Mouse (Mus musculus): ENCODE results near the gene Jakmip3. TPM values are rescaled to one million over a fixed set of nuclear protein-coding genes. Genes with fewer than 3 reads are reported as not detected.

Jakmip3 gene
- total and polyA plus RNA-seq, 3 experiments: not detected

GRCm38 (mm10) chr7:138923756-138924425 lies 16.6 kb upstream of the Jakmip3 start:
- H3K9ac ChIP-seq (ENCODE audit: control insufficient read depth, low read depth, low read length, poor library complexity, severe bottlenecking): no peak overlapping the region
- TF ChIP-seq ZC3H11A (IDR thresholded peaks at IDR 0.05; ENCODE audit: low read depth, low read length): peak; percentile 43
- peak; percentile 77 for TF ChIP-seq SMC3 (IDR thresholded peaks at IDR 0.05; ENCODE audit: low read depth, low read length)
- TF ChIP-seq POLR2A (IDR thresholded peaks at IDR 0.05; ENCODE audit: control insufficient read depth in 1 of 2, insufficient read depth in 1 of 2, low read depth in 1 of 2, low read length in 2 of 2, poor library complexity in 1 of 2): no peak
- no peak for TF ChIP-seq POLR2AphosphoS2 (IDR thresholded peaks at IDR 0.05; ENCODE audit: low read length)
- TF ChIP-seq KAT2A (conservative IDR thresholded peaks at IDR 0.05; ENCODE audit: low read depth, low read length): no peak
- peak; percentile 31 to 65 (median 44); a peak in 5 of 6 replicates for TF ChIP-seq CTCF (IDR thresholded peaks at IDR 0.05 in 2 of 3, conservative IDR thresholded peaks at IDR 0.05 in 1 of 3; ENCODE audit: control insufficient read depth in 1 of 3, insufficient read depth in 1 of 3, low read depth in 2 of 3, low read length in 3 of 3, poor library complexity in 1 of 3, severe bottlenecking in 1 of 3)
- peak; percentile 58 for TF ChIP-seq RAD21 (IDR thresholded peaks at IDR 0.05; ENCODE audit: low read depth, low read length)
- no peak for TF ChIP-seq MXI1 (IDR thresholded peaks at IDR 0.05; ENCODE audit: low read depth, low read length)
- no peak for TF ChIP-seq MEF2A (IDR thresholded peaks at IDR 0.05; ENCODE audit: extremely low read depth, insufficient replicate concordance, low read depth, low read length, poor library complexity, severe bottlenecking)
- H3K9me3 ChIP-seq (replicated peaks; ENCODE audit: insufficient read depth, low read length): no peaks in the 10 kb centered on the region
- no peak overlapping the region for H3K27ac ChIP-seq (ENCODE audit: control insufficient read depth, low read depth, low read length)
- H3K36me3 ChIP-seq (ENCODE audit: control insufficient read depth in 1 of 2, insufficient read depth in 2 of 2, low read length in 2 of 2): no peaks in the 10 kb centered on the region
- H3K4me1 ChIP-seq (ENCODE audit: control insufficient read depth in 1 of 2, insufficient read depth in 2 of 2, low read length in 2 of 2): 0 out of 4 replicates have a peak, but pooled peaks cover 0 to 3% of the 10 kb centered on the region in 2 experiments
- no peak overlapping the region for H3K4me3 ChIP-seq (ENCODE audit: control insufficient read depth in 1 of 2, insufficient read depth in 1 of 2, low read depth in 2 of 2, low read length in 2 of 2)
- peak; percentile 52 for DNase-seq (ENCODE audit: low read depth, low spot score)
- H3K27me3 ChIP-seq (ENCODE audit: control insufficient read depth in 1 of 2, insufficient read depth in 2 of 2, low read length in 2 of 2): no peaks in the 10 kb centered on the region
- H3K79me2 ChIP-seq (ENCODE audit: control insufficient read depth, insufficient read depth, low read length, poor library complexity): no peaks in the 10 kb centered on the region

- no peak for TF ChIP-seq KAT2A (conservative IDR thresholded peaks at IDR 0.05; ENCODE audit: low read depth, low read length)
- no peak for TF ChIP-seq CHD2 (IDR thresholded peaks at IDR 0.05; ENCODE audit: low read length)
- Histone ChIP-seq H3K79me2 (ENCODE audit: control insufficient read depth, insufficient read depth, low read length, poor library complexity) (no peaks in the 10 kb centered on the region), H3K4me1 (ENCODE audit: control insufficient read depth in 1 of 2, insufficient read depth in 2 of 2, low read length in 2 of 2) (no peaks in the 10 kb centered on the region), H3K9me3 (replicated peaks; ENCODE audit: insufficient read depth, low read length) (no peaks in the 10 kb centered on the region), H3K36me3 (ENCODE audit: control insufficient read depth in 1 of 2, insufficient read depth in 2 of 2, low read length in 2 of 2) (no peaks in the 10 kb centered on the region), H3K27ac (ENCODE audit: control insufficient read depth, low read depth, low read length) (no peak overlapping the region), H3K4me3 (ENCODE audit: control insufficient read depth in 1 of 2, insufficient read depth in 1 of 2, low read depth in 2 of 2, low read length in 2 of 2) (no peak overlapping the region), H3K27me3 (ENCODE audit: control insufficient read depth in 1 of 2, insufficient read depth in 2 of 2, low read length in 2 of 2) (no peaks in the 10 kb centered on the region), H3K9ac (ENCODE audit: control insufficient read depth, low read depth, low read length, poor library complexity, severe bottlenecking) (no peak overlapping the region)
- DNase-seq (ENCODE audit: low read depth, low spot score): no peak
These were observed 12.1 kb upstream of the Jakmip3 start for GRCm38 (mm10) chr7:138928456-138928855.

- H3K27ac ChIP-seq (ENCODE audit: control insufficient read depth, low read depth, low read length): no peak overlapping the region
- TF ChIP-seq CTCF (IDR thresholded peaks at IDR 0.05 in 2 of 3, conservative IDR thresholded peaks at IDR 0.05 in 1 of 3; ENCODE audit: control insufficient read depth in 1 of 3, insufficient read depth in 1 of 3, low read depth in 2 of 3, low read length in 3 of 3, poor library complexity in 1 of 3, severe bottlenecking in 1 of 3) (peak in 2 of 3 experiments; percentile 2 to 28; a peak in 3 of 6 replicates), TAL1 (IDR thresholded peaks at IDR 0.05; ENCODE audit: low read length) (no peak)
- no peak overlapping the region for H3K9ac ChIP-seq (ENCODE audit: control insufficient read depth, low read depth, low read length, poor library complexity, severe bottlenecking)
- DNase-seq (ENCODE audit: low read depth, low spot score): no peak
- H3K4me1 ChIP-seq (ENCODE audit: control insufficient read depth in 1 of 2, insufficient read depth in 2 of 2, low read length in 2 of 2): no peaks in the 10 kb centered on the region
- H3K9me3 ChIP-seq (replicated peaks; ENCODE audit: insufficient read depth, low read length): no peaks in the 10 kb centered on the region
- H3K36me3 ChIP-seq (ENCODE audit: control insufficient read depth in 1 of 2, insufficient read depth in 2 of 2, low read length in 2 of 2): no peaks in the 10 kb centered on the region
- H3K4me3 ChIP-seq (ENCODE audit: control insufficient read depth in 1 of 2, insufficient read depth in 1 of 2, low read depth in 2 of 2, low read length in 2 of 2): no peak overlapping the region
- H3K27me3 ChIP-seq (ENCODE audit: control insufficient read depth in 1 of 2, insufficient read depth in 2 of 2, low read length in 2 of 2): no peaks in the 10 kb centered on the region
- H3K79me2 ChIP-seq (ENCODE audit: control insufficient read depth, insufficient read depth, low read length, poor library complexity): no peaks in the 10 kb centered on the region
These were observed 6.0 kb upstream of the Jakmip3 start for GRCm38 (mm10) chr7:138934523-138934922.

Data from MEL (cell line).